Mouse (Mus musculus): ENCODE results near the gene Nxn.

Nxn gene

GRCm38 (mm10) chr11:76399587-76400330 is 819 bp upstream of the Nxn start:
- DNase-seq = no peak

- DNase-seq = no peak
Observed at GRCm38 (mm10) chr11:76398312-76398797, 585 bp downstream of the Nxn start.

GRCm38 (mm10) chr11:76397650-76398311 is 1.2 kb downstream of the Nxn start:
- DNase-seq = no peak

GRCm38 (mm10) chr11:76392996-76393395 is 5.9 kb downstream of the Nxn start:
- no peak for DNase-seq

- DNase-seq = no peak
Observed at GRCm38 (mm10) chr11:76392532-76392931, 6.4 kb downstream of the Nxn start.

- no peak for DNase-seq
Observed at GRCm38 (mm10) chr11:76388711-76389110, 10.2 kb downstream of the Nxn start.

- DNase-seq = no peak
Observed at GRCm38 (mm10) chr11:76387097-76387496, 11.8 kb downstream of the Nxn start.

GRCm38 (mm10) chr11:76385746-76386145 is 13.2 kb downstream of the Nxn start:
- DNase-seq = no peak

- no peak for DNase-seq
Observed at GRCm38 (mm10) chr11:76385017-76385416, 13.9 kb downstream of the Nxn start.

GRCm38 (mm10) chr11:76384307-76384706 is 14.6 kb downstream of the Nxn start:
- DNase-seq = no peak

- no peak for DNase-seq
Observed at GRCm38 (mm10) chr11:76382711-76383324, 16.1 kb downstream of the Nxn start.

- no peak for DNase-seq
Observed at GRCm38 (mm10) chr11:76381201-76381885, 17.6 kb downstream of the Nxn start.

- no peak for DNase-seq
Observed at GRCm38 (mm10) chr11:76379921-76380544, 18.9 kb downstream of the Nxn start.

GRCm38 (mm10) chr11:76376425-76376824 is 22.5 kb downstream of the Nxn start:
- DNase-seq = no peak

GRCm38 (mm10) chr11:76374491-76375185 is 24.3 kb downstream of the Nxn start:
- no peak for DNase-seq

- no peak for DNase-seq
Observed at GRCm38 (mm10) chr11:76372534-76372933, 26.4 kb downstream of the Nxn start.

GRCm38 (mm10) chr11:76372120-76372519 is 26.8 kb downstream of the Nxn start:
- no peak for DNase-seq

GRCm38 (mm10) chr11:76370491-76370890 is 28.4 kb downstream of the Nxn start:
- no peak for DNase-seq

- no peak for DNase-seq
Observed at GRCm38 (mm10) chr11:76366720-76367119, 32.2 kb downstream of the Nxn start.

- no peak for DNase-seq
Observed at GRCm38 (mm10) chr11:76364038-76364437, 34.9 kb downstream of the Nxn start.

GRCm38 (mm10) chr11:76363636-76364035 is 35.3 kb downstream of the Nxn start:
- DNase-seq = no peak

- DNase-seq = no peak
Observed at GRCm38 (mm10) chr11:76363178-76363577, 35.8 kb downstream of the Nxn start.

Data from right cerebral cortex, adult 18-20 months (tissue).